Mouse (Mus musculus) CH12.LX (cell line): Measurements from ENCODE around the gene Nle1.

Source experiments
- CTCF ChIP-seq, 2 experiments: IDR thresholded peaks in 1 of 2; conservative IDR thresholded peaks in 1 of 2; 2 replicates each; pipeline ENCODE4 v1.5.1; 2011 to 2012; ENCODE audit warnings: low read depth in 2 of 2, low read length in 2 of 2, improper control_type of control experiment in 1 of 2, inconsistent platforms in 1 of 2, mild to moderate bottlenecking in 1 of 2, moderate library complexity in 1 of 2
- EP300 ChIP-seq: IDR thresholded peaks from 2 replicates; pipeline ENCODE4 v1.6.1; 2011; ENCODE audit warnings: low read length, improper control_type of control experiment
- HCFC1 ChIP-seq: IDR thresholded peaks from 2 replicates; pipeline ENCODE4 v1.6.1; 2012; ENCODE audit warnings: low read depth, mild to moderate bottlenecking, inconsistent platforms, low read length, improper control_type of control experiment
- MAZ ChIP-seq: IDR thresholded peaks from 2 replicates; pipeline ENCODE4 v1.6.1; 2012; ENCODE audit warnings: low read depth, mild to moderate bottlenecking, inconsistent platforms, low read length, improper control_type of control experiment, moderate library complexity
- MXI1 ChIP-seq: IDR thresholded peaks from 2 replicates; pipeline ENCODE4 v1.6.1; 2011; ENCODE audit warnings: mild to moderate bottlenecking, low read depth, low read length, improper control_type of control experiment
- NRF1 ChIP-seq: IDR thresholded peaks from 2 replicates; pipeline ENCODE4 v1.6.1; 2014; ENCODE audit warnings: low read depth, mild to moderate bottlenecking, inconsistent platforms, low read length, improper control_type of control experiment, moderate library complexity
- POLR2A ChIP-seq: IDR thresholded peaks from 2 replicates; pipeline ENCODE4 v1.6.1; 2011; ENCODE audit warnings: low read depth, mild to moderate bottlenecking, improper control_type of control experiment, low read length
- USF1 ChIP-seq: IDR thresholded peaks from 2 replicates; pipeline ENCODE4 v1.6.1; 2014; ENCODE audit warnings: low read depth, mild to moderate bottlenecking, inconsistent platforms, low read length, improper control_type of control experiment

DNA sequence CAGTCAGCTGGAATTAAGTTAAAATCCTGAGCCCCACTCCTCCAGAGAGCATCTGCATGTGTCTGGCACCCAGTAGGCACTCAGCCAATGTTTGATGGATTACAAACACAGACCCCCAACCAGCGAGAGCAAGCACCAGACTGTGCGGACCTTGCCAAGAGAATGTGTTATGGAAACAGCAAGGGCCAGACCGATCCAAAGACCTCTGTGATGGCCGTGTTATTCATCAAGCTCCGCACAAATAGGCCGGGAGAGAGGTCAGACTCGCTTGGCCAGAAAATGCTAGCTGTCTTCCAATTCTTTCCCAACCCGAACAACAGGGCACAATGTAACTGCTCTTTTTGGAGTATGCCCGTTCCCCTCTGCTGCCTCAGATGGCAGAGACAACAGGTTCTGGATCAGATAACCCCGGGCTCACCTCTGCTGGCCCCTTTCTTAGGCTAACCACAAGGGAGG, 19.7 kb downstream of the Nle1 start:
- no peak for TF ChIP-seq MXI1
- TF ChIP-seq NRF1 = no peak
- TF ChIP-seq HCFC1 = no peak
- no peak for TF ChIP-seq EP300
- TF ChIP-seq POLR2A = no peak
- TF ChIP-seq CTCF (conservative IDR thresholded peaks at IDR 0.05 in 1 of 2, IDR thresholded peaks at IDR 0.05 in 1 of 2; ENCODE audit: low read depth in 2 of 2, low read length in 2 of 2) = no peak
- no peak for TF ChIP-seq USF1
- no peak for TF ChIP-seq MAZ
